Mouse (Mus musculus) liver, embryonic 14.5 days (tissue): ENCODE measurements at regions not wholly inside any gene's neighbourhood (a gene's known extent, or its start where the extent isn't known, plus 50 kb on each side); places are given as distances from the start of the nearest gene placed in this dataset.

Source experiments
- CTCF ChIP-seq: IDR thresholded peaks from 2 replicates; pipeline ENCODE4 v1.5.1; 2016; ENCODE audit warnings: antibody characterized with exemption, low read depth, control low read depth
- EP300 ChIP-seq: IDR thresholded peaks from 2 replicates; pipeline ENCODE4 v1.6.1; 2016; ENCODE audit warnings: antibody characterized with exemption, low read depth

DNA sequence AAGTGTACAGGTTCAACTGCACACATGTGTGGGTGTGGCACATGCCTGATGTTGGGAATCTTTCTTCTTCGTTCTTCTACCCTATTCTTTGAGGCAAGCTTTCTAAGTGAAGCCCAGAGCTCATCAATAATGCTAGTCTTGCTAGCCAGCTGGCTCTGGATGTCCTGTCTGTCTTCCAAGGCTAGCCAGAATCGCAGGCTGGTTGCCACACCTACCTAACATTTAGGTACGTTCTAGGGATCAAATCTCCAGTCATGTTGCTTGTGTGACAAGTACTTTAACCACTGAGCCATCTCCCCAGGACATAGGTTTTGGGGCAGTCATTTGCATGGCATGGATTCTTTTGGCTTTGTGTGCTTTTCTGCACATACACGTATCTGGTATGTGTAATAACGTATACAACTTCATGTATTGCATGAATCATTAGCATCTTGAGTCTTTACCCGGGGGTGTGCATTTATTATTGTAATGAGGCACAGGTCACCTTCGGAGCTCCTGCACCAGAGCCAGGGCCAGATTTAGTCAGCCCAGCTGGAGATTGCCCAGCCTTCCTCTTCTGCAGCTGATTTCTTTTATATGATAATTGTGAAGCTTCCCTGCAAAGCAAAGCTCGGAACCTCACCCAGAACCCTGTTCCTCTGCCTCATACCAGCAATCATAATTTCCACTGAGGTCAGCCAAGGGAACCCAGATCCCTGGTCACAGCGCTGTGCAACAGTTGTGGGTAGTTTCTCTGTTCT, 50.8 kb upstream of the Ivns1abp start:
- TF ChIP-seq EP300 (no peak), CTCF (no peak)
